Mouse (Mus musculus): ENCODE results near the gene Efs.

The Efs gene

GRCm38 (mm10) chr14:54874165-54874564 is 51.8 kb downstream of the Efs start:
- no peak for DNase-seq (ENCODE audit: low spot score)

DNA sequence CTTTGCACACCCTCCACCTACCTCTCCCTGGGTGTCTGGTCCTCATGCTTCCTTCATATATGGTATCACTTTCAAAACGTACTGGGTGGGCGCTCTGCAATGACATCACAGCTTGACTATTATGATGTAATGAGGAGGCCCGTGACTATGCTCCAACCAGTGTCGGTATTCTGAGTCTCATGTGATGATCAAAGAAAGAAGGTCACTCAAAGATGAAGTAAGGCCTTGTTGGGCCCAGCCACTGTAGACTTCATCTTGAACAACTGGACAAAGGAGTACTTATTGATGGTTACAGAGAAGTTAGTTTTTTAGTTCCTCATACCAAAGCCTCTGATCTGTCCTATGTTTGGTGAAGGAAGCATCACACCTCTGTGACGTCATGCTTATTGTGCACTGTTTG is 55.1 kb downstream of the Efs start, which contains the start of gene Homez:
Gene Homez, minus strand, starts transcription at position 101 of the 400 bp plus-strand sequence.
- no peak for DNase-seq (ENCODE audit: low spot score)

DNA sequence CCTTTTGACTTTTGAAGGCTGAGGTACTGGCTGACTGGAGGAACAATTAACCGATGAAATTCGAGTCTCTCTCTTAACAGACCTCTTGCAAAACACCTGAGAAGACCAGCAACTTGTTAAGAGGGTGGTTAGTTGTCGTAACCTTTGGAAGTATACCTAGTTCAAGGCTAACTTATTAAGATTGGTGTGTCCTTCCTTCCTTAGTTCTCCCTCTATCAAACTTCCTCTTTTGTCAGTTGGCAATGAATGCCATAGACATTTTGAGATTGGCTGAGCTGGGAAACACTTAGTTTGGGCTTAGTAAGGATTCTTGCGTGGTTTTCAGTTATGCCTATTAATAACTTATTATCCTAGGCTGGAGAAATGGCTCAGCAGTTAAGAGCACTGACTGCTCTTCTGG is 57.9 kb downstream of the Efs start:
- DNase-seq (ENCODE audit: low spot score): no peak

GRCm38 (mm10) chr14:54866936-54867335 is 59.0 kb downstream of the Efs start:
- DNase-seq (ENCODE audit: low spot score): no peak
